Mouse (Mus musculus) lung, embryonic 15.5 days (tissue): ENCODE data around the gene Gm21985. TPM values are rescaled to one million over a fixed set of nuclear protein-coding genes. Genes with fewer than 3 reads are reported as not detected.

ENCODE experiments used
- ATAC-seq: fragments of 200-750 bp; cut with Nextera tagmentation; 2 replicates; pipeline ENCODE4 v1.8.0; 2017; ENCODE audit warnings: moderate number of reproducible peaks, borderline replicate concordance; ENCODE audit not compliant: low FRiP score, low TSS enrichment; ENCODE audit errors: extremely low read depth
- H3K27ac ChIP-seq: fragments of 300-500 bp; sonication (generic); 2 replicates; pipeline ENCODE4 v1.5.1; 2015; ENCODE audit warnings: moderate library complexity, mild to moderate bottlenecking, inconsistent platforms
- H3K27me3 ChIP-seq: fragments of 300-500 bp; sonication (generic); 2 replicates; pipeline ENCODE4 v1.6.1; 2015; ENCODE audit warnings: inconsistent platforms
- H3K36me3 ChIP-seq: fragments of 300-500 bp; sonication (generic); 2 replicates; pipeline ENCODE4 v1.6.1; 2015; ENCODE audit warnings: inconsistent platforms
- H3K4me1 ChIP-seq: fragments of 300-500 bp; sonication (generic); 2 replicates; pipeline ENCODE4 v1.6.1; 2015; ENCODE audit warnings: inconsistent platforms
- H3K4me2 ChIP-seq: fragments of 300-500 bp; sonication (generic); 2 replicates; pipeline ENCODE4 v1.6.1; 2015; ENCODE audit warnings: inconsistent platforms, mild to moderate bottlenecking, moderate library complexity
- H3K4me3 ChIP-seq: fragments of 300-500 bp; sonication (generic); 2 replicates; pipeline ENCODE4 v1.5.1; 2015; ENCODE audit warnings: mild to moderate bottlenecking, inconsistent platforms
- H3K9ac ChIP-seq: fragments of 300-500 bp; sonication (generic); 2 replicates; pipeline ENCODE4 v1.6.1; 2015; ENCODE audit warnings: inconsistent platforms
- H3K9me3 ChIP-seq: fragments of 300-500 bp; sonication (generic); 2 replicates; pipeline ENCODE4 v1.6.1; 2016; ENCODE audit warnings: inconsistent platforms
- WGBS: fragments of 180-500 bp; shearing (Covaris S2); methylation state at CpG from one replicate; pipeline ENCODE4 v1.1.7; 2015; 5-methylcytosine and 5-hydroxymethylcytosine counted together
- polyA plus RNA-seq: library from polyadenylated mRNA; unstranded; fragments of >200 nt; fragmentation: Nextera tagmentation; extraction: Ambion mirVana; gene quantifications from 2 replicates; pipeline ENCODE4 v1.2.1, GENCODE M21; 2015

Gm21985 gene
- polyA plus RNA-seq, 1 experiment from 2014 or later, result not detected

GRCm38 (mm10) chr2:112454862-112455564, 188.9 kb downstream of the Gm21985 start, which contains the start of gene Emc7:
TSS of gene Emc7 (plus strand) at chr2:112454997.
- H3K9me3 ChIP-seq, result no peaks in the 10 kb centered on the region
- peak; percentile 98 for ATAC-seq
- H3K4me2 ChIP-seq, result peak within 1 kb of the TSS; percentile 72
- H3K36me3 ChIP-seq, result peaks cover 5% of the 10 kb centered on the region
- no peaks in the 10 kb centered on the region for H3K27me3 ChIP-seq
- H3K27ac ChIP-seq, result peak within 1 kb of the TSS; percentile 50
- peak within 1 kb of the TSS; percentile 88 for H3K9ac ChIP-seq
- WGBS, result under 1% methylated on average over 49 of the region's 49 CpGs
- H3K4me3 ChIP-seq, result peak within 1 kb of the TSS; percentile 86
- H3K4me1 ChIP-seq, result peaks cover 12% of the 10 kb centered on the region; the same call in 1 of the 2 replicates

Other genes starting within 250 kb of the Gm21985 start
- gene Olfr1311, start 241.9 kb upstream of the Gm21985 start, polyA plus RNA-seq, result not detected in 2 replicates
- not detected in 2 replicates for gene Olfr1312, start 216.1 kb upstream of the Gm21985 start, polyA plus RNA-seq
- gene Olfr1313, start 188.5 kb upstream of the Gm21985 start, polyA plus RNA-seq, result not detected in 2 replicates
- gene Olfr1314, start 169.5 kb upstream of the Gm21985 start, polyA plus RNA-seq, result not detected in 2 replicates
- not detected in 2 replicates for gene Olfr1315-ps1, start 150.9 kb upstream of the Gm21985 start, polyA plus RNA-seq
- gene Olfr1316, start 131.3 kb upstream of the Gm21985 start, polyA plus RNA-seq, result not detected in 2 replicates
- gene Olfr1317, start 126.0 kb upstream of the Gm21985 start, polyA plus RNA-seq, result not detected in 2 replicates
- not detected in 2 replicates for gene Olfr1318, start 112.1 kb upstream of the Gm21985 start, polyA plus RNA-seq
- 16.3 and 17.3 TPM in 2 replicates for gene Lpcat4, start 26.8 kb upstream of the Gm21985 start, polyA plus RNA-seq
- not detected in 2 replicates for gene Nutm1, start 7.0 kb upstream of the Gm21985 start, polyA plus RNA-seq
- gene Nop10, start 4.4 kb upstream of the Gm21985 start, polyA plus RNA-seq, result 182 and 204 TPM in 2 replicates
- 6.8 and 9.3 TPM in 2 replicates for gene Slc12a6, start 489 bp upstream of the Gm21985 start, polyA plus RNA-seq
- gene Emc4, start 101.7 kb downstream of the Gm21985 start, polyA plus RNA-seq, result 107 and 113 TPM in 2 replicates
- 39.4 and 40.2 TPM in 2 replicates for gene Katnbl1, start 112.9 kb downstream of the Gm21985 start, polyA plus RNA-seq
- 19.3 and 19.6 TPM in 2 replicates for gene Emc7, start 188.7 kb downstream of the Gm21985 start, polyA plus RNA-seq
- 0.10 TPM in 1 of 2 replicates, not detected in the other for gene Chrm5, start 214.5 kb downstream of the Gm21985 start, polyA plus RNA-seq
- 5.5 and 6.4 TPM in 2 replicates for gene Aven, start 226.7 kb downstream of the Gm21985 start, polyA plus RNA-seq